Mouse (Mus musculus): ENCODE data around the gene Bri3.

Gene Bri3

GRCm38 (mm10) chr5:144267535-144268241, 23.5 kb downstream of the Bri3 start:
- DNase-seq: no peak

- no peak for DNase-seq
Measured at GRCm38 (mm10) chr5:144269926-144270325, 25.7 kb downstream of the Bri3 start.

- no peak for DNase-seq
Measured at GRCm38 (mm10) chr5:144270420-144270819, 26.2 kb downstream of the Bri3 start.

- DNase-seq: no peak
Measured at GRCm38 (mm10) chr5:144271118-144271517, 26.9 kb downstream of the Bri3 start.

- DNase-seq: no peak
Measured at GRCm38 (mm10) chr5:144271772-144272171, 27.5 kb downstream of the Bri3 start.

GRCm38 (mm10) chr5:144274904-144275303, 30.7 kb downstream of the Bri3 start:
- DNase-seq: no peak

GRCm38 (mm10) chr5:144276898-144277630, 32.8 kb downstream of the Bri3 start:
- no peak for DNase-seq

GRCm38 (mm10) chr5:144278374-144278960, 34.2 kb downstream of the Bri3 start:
- no peak for DNase-seq

GRCm38 (mm10) chr5:144279081-144279541, 34.9 kb downstream of the Bri3 start:
- no peak for DNase-seq

GRCm38 (mm10) chr5:144279926-144280325, 35.7 kb downstream of the Bri3 start:
- DNase-seq: no peak

- DNase-seq: no peak
Measured at GRCm38 (mm10) chr5:144282470-144283260, 38.4 kb downstream of the Bri3 start.

GRCm38 (mm10) chr5:144283551-144284031, 39.4 kb downstream of the Bri3 start:
- no peak for DNase-seq

GRCm38 (mm10) chr5:144284599-144284998, 40.4 kb downstream of the Bri3 start:
- DNase-seq: no peak

- no peak for DNase-seq
Measured at GRCm38 (mm10) chr5:144286591-144287266, 42.5 kb downstream of the Bri3 start.

- DNase-seq: no peak
Measured at GRCm38 (mm10) chr5:144287267-144287820, 43.1 kb downstream of the Bri3 start.

- DNase-seq: no peak
Measured at GRCm38 (mm10) chr5:144288391-144288790, 44.2 kb downstream of the Bri3 start.

- DNase-seq: no peak
Measured at GRCm38 (mm10) chr5:144289769-144290440, 45.7 kb downstream of the Bri3 start.

- DNase-seq: no peak
Measured at GRCm38 (mm10) chr5:144294908-144295307, 50.7 kb downstream of the Bri3 start.

GRCm38 (mm10) chr5:144295357-144295756, 51.1 kb downstream of the Bri3 start:
- no peak for DNase-seq

- DNase-seq: no peak
Measured at GRCm38 (mm10) chr5:144296090-144296604, 51.9 kb downstream of the Bri3 start.

GRCm38 (mm10) chr5:144303071-144303470, 58.8 kb downstream of the Bri3 start:
- DNase-seq: no peak

All from embryo, embryonic 11 days (tissue).